Mouse (Mus musculus): ENCODE results near the gene Ankrd63.

Ankrd63 gene

GRCm38 (mm10) chr2:118703913-118704730 lies at the start of gene Ankrd63:
Gene Ankrd63 (minus strand): TSS chr2:118703963.
- no peak for DNase-seq (ENCODE audit: low spot score)

- DNase-seq (ENCODE audit: low spot score) = no peak
These were observed 49.0 kb upstream of the Ankrd63 start for GRCm38 (mm10) chr2:118752792-118753108.

GRCm38 (mm10) chr2:118751896-118752791 lies 48.4 kb upstream of the Ankrd63 start:
- DNase-seq (ENCODE audit: low spot score) = peak; percentile 53

GRCm38 (mm10) chr2:118750476-118750875 lies 46.7 kb upstream of the Ankrd63 start:
- DNase-seq (ENCODE audit: low spot score) = no peak

GRCm38 (mm10) chr2:118749341-118749884 lies 45.6 kb upstream of the Ankrd63 start:
- no peak for DNase-seq (ENCODE audit: low spot score)

GRCm38 (mm10) chr2:118747301-118747960 lies 43.7 kb upstream of the Ankrd63 start:
- peak; percentile 50 for DNase-seq (ENCODE audit: low spot score)

- no peak for DNase-seq (ENCODE audit: low spot score)
These were observed 42.4 kb upstream of the Ankrd63 start for GRCm38 (mm10) chr2:118745915-118746901.

- peak; percentile 94 for DNase-seq (ENCODE audit: low spot score)
These were observed 41.6 kb upstream of the Ankrd63 start, which contains the start of gene Inafm2 for GRCm38 (mm10) chr2:118745232-118745884. Gene Inafm2 (plus strand): TSS chr2:118745758.

- no peak for DNase-seq (ENCODE audit: low spot score)
These were observed 40.9 kb upstream of the Ankrd63 start for GRCm38 (mm10) chr2:118744621-118745020.

GRCm38 (mm10) chr2:118743261-118743943 lies 39.6 kb upstream of the Ankrd63 start:
- DNase-seq (ENCODE audit: low spot score) = peak; percentile 76

- no peak for DNase-seq (ENCODE audit: low spot score)
These were observed 37.4 kb upstream of the Ankrd63 start for GRCm38 (mm10) chr2:118741183-118741582.

- no peak for DNase-seq (ENCODE audit: low spot score)
These were observed 36.6 kb upstream of the Ankrd63 start for GRCm38 (mm10) chr2:118740341-118740740.

- DNase-seq (ENCODE audit: low spot score) = no peak
These were observed 29.6 kb upstream of the Ankrd63 start for GRCm38 (mm10) chr2:118733341-118733740.

GRCm38 (mm10) chr2:118731981-118732380 lies 28.2 kb upstream of the Ankrd63 start:
- no peak for DNase-seq (ENCODE audit: low spot score)

GRCm38 (mm10) chr2:118730622-118730915 lies 26.8 kb upstream of the Ankrd63 start:
- DNase-seq (ENCODE audit: low spot score) = peak; percentile 77

- no peak for DNase-seq (ENCODE audit: low spot score)
These were observed 26.3 kb upstream of the Ankrd63 start for GRCm38 (mm10) chr2:118729816-118730621.

- DNase-seq (ENCODE audit: low spot score) = no peak
These were observed 25.4 kb upstream of the Ankrd63 start for GRCm38 (mm10) chr2:118729194-118729593.

GRCm38 (mm10) chr2:118728337-118728736 lies 24.6 kb upstream of the Ankrd63 start, which contains the start of gene Plcb2:
Gene Plcb2 (minus strand): TSS chr2:118728438.
- DNase-seq (ENCODE audit: low spot score) = peak; percentile 45

GRCm38 (mm10) chr2:118727911-118728310 lies 24.1 kb upstream of the Ankrd63 start:
- no peak for DNase-seq (ENCODE audit: low spot score)
